ENCODE assay signal across 17 mouse cellular contexts in genomic region chr4:43204946-43205345, GRCm38 (mm10).
"Had no signal": no experiment of that assay in that cellular context is flagged by ENCODE, and none has a peak within 500 bp of the region (broad histone marks: within the 10 kb centered on the region; RNA-seq: fewer than 3 reads in every experiment).

No protein-coding gene starts in this region.

- DNase-seq: lung, adult 18-20 months; lung, postnatal 14 days; lung, postnatal 36 days; right cerebral cortex, postnatal 14 days; thymus, adult 18-20 months; thymus, postnatal 14 days; thymus, postnatal 36 days had no signal

- H3K27ac ChIP-seq: liver, embryonic 14.5 days; lung, embryonic 15.5 days; macrophage; midbrain, embryonic 13.5 days; midbrain, embryonic 15.5 days; neural tube, embryonic 12.5 days; stomach, embryonic 15.5 days; stomach, postnatal 0 days had no signal

- H3K4me1 ChIP-seq: stomach, embryonic 15.5 days had no signal

- H3K4me3 ChIP-seq: lung, embryonic 15.5 days; megakaryocyte, embryonic 14.5 days; midbrain, embryonic 13.5 days; midbrain, embryonic 15.5 days; neural tube, embryonic 12.5 days; stomach, embryonic 15.5 days had no signal

- ATAC-seq: lung, postnatal 0 days; midbrain, embryonic 13.5 days; midbrain, embryonic 15.5 days had no signal
